Mouse (Mus musculus): Measurements from ENCODE around the gene Cacna1s. TPM values are rescaled to one million over a fixed set of nuclear protein-coding genes. Genes with fewer than 3 reads are reported as not detected.

Cacna1s gene
- total RNA-seq, 2 experiments from 2014 or later, result not detected

- no peak for ATAC-seq (replicated peaks; ENCODE audit: low FRiP score, low TSS enrichment, poor library complexity, severe bottlenecking)
Measured at GRCm38 (mm10) chr1:136103696-136104095, 51.1 kb downstream of the Cacna1s start.

- no peak for ATAC-seq (replicated peaks; ENCODE audit: low FRiP score, low TSS enrichment, poor library complexity, severe bottlenecking)
Measured at GRCm38 (mm10) chr1:136104741-136105140, 52.2 kb downstream of the Cacna1s start.

GRCm38 (mm10) chr1:136109464-136109863 lies 56.9 kb downstream of the Cacna1s start:
- ATAC-seq (replicated peaks; ENCODE audit: low FRiP score, low TSS enrichment, poor library complexity, severe bottlenecking), result no peak

- peak; percentile 54; the same call in 1 of the 2 replicates for ATAC-seq (replicated peaks; ENCODE audit: low FRiP score, low TSS enrichment, poor library complexity, severe bottlenecking)
Measured at GRCm38 (mm10) chr1:136116183-136116582, 63.6 kb downstream of the Cacna1s start.

DNA sequence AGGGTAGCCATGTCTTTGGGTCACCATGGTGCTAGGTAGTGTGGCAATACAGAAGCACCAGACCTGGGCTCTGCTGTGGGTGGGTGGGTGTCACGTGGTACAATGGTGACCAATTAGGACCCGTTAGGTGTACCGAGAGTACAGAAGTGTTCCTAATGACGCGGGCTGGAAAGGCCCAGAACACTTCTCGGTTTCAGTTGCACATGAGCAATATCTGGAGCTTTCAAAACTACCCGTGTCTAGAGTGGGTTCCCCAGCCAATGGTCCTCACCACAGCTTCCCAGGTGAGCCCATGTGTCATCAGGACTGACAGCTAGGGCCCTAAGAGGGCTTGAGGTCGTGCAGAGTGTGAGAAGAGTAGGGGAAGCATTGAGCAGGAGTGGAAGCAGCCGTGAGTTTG lies 64.5 kb downstream of the Cacna1s start:
- ATAC-seq (replicated peaks; ENCODE audit: low FRiP score, low TSS enrichment, poor library complexity, severe bottlenecking), result no peak

DNA sequence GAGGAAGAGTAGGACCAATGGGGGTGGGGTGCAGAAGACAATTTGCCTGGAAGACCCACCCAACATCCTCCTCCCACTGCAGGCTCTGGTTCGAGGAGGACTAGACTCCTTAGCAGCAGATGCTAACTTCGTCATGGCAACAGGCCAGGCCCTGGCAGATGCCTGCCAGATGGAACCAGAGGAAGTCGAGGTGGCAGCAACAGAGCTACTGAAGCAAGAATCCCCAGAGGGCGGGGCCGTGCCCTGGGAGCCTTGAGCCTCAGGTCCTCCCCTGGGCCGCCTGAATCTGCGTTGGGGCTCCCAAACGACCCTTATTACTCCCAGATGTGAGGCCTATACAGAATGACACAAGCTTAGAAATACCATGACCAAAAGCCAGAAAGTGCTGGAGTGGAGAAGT lies 66.3 kb downstream of the Cacna1s start:
- 0 out of 2 replicates have a peak, but pooled peaks have one; percentile 29 for ATAC-seq (replicated peaks; ENCODE audit: low FRiP score, low TSS enrichment, poor library complexity, severe bottlenecking)

DNA sequence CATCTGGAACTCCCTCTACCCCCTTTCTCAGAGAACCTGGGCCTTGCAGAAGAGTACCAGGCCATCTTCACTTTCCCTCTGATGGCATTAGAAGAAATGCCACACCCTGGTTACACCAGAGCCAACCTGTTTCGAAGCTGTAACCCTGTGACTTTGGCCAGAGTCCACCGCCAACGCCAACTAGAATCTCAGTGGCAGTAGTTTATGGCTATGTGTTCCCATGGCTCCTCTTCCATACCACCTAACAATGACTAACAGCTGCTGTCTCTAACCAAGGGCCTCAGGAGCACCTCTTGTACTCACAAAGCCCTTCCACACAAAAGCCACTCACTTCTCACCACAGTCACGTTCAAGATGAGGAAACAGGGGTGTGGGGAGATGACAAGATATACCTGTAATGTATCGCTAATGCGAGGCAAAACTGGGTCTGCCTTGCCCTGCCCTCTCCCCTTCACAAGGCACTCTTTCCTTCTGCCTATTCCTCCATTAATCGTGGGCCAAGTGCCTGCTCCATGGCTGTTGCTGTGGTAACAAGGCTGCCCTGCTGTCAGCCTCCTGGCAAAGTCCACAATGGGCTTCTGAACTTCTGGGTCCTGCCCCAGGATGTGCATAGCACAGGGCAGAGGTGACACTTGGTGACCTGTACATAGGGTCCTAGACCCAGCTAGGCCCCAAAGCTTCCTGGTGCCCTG lies 67.2 kb downstream of the Cacna1s start:
- no peak for ATAC-seq (replicated peaks; ENCODE audit: low FRiP score, low TSS enrichment, poor library complexity, severe bottlenecking)

GRCm38 (mm10) chr1:136120263-136120603 lies 67.7 kb downstream of the Cacna1s start:
- ATAC-seq (replicated peaks; ENCODE audit: low FRiP score, low TSS enrichment, poor library complexity, severe bottlenecking), result no peak

DNA sequence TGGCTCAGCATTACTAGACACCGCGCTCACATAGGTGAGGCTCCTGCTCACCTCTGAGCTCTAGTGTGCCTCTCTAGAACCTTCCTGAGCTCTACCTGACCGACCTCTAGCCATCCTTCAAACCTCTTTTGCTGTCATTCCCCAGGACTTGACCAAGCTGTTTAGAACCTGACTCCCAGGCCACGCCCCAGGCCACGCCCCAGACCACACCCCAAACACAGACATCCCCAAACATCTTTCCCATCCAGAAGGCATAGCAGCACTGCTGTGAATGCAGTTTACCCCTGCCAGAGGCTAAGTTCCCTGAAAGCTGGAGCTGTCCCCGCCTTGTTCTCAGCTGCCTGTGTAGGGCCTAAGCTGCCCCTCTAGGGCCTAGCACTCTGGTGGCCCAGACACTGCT lies 68.2 kb downstream of the Cacna1s start:
- ATAC-seq (replicated peaks; ENCODE audit: low FRiP score, low TSS enrichment, poor library complexity, severe bottlenecking), result peak; percentile 58; the same call in 1 of the 2 replicates

GRCm38 (mm10) chr1:136122030-136122429 lies 69.5 kb downstream of the Cacna1s start:
- ATAC-seq (replicated peaks; ENCODE audit: low FRiP score, low TSS enrichment, poor library complexity, severe bottlenecking), result no peak

GRCm38 (mm10) chr1:136126159-136126765 lies 73.7 kb downstream of the Cacna1s start:
- ATAC-seq (replicated peaks; ENCODE audit: low FRiP score, low TSS enrichment, poor library complexity, severe bottlenecking), result no peak

GRCm38 (mm10) chr1:136126895-136127294 lies 74.3 kb downstream of the Cacna1s start:
- ATAC-seq (replicated peaks; ENCODE audit: low FRiP score, low TSS enrichment, poor library complexity, severe bottlenecking), result no peak

DNA sequence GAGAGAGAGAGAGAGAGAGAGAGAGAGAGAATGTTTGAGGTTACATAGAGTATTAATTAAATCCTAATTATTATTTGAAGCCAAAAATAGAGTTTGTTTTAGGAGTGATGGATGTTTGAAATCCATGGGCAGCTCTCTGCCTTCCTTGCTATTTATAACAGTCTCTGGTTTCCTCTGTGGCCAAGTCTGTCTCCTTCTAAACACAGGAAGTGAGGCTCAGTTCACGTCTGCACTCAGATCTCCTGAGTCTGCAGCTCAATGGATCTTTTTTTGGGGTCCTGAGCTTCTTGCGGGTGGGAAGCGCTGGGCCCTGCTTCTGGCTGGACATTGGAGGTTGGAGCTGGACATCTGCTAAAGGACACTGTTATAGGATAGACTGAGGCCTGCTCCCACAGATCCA lies 75.3 kb downstream of the Cacna1s start:
- no peak for ATAC-seq (replicated peaks; ENCODE audit: low FRiP score, low TSS enrichment, poor library complexity, severe bottlenecking)

- no peak for ATAC-seq (replicated peaks; ENCODE audit: low FRiP score, low TSS enrichment, poor library complexity, severe bottlenecking)
Measured at GRCm38 (mm10) chr1:136128416-136128815, 75.9 kb downstream of the Cacna1s start.

DNA sequence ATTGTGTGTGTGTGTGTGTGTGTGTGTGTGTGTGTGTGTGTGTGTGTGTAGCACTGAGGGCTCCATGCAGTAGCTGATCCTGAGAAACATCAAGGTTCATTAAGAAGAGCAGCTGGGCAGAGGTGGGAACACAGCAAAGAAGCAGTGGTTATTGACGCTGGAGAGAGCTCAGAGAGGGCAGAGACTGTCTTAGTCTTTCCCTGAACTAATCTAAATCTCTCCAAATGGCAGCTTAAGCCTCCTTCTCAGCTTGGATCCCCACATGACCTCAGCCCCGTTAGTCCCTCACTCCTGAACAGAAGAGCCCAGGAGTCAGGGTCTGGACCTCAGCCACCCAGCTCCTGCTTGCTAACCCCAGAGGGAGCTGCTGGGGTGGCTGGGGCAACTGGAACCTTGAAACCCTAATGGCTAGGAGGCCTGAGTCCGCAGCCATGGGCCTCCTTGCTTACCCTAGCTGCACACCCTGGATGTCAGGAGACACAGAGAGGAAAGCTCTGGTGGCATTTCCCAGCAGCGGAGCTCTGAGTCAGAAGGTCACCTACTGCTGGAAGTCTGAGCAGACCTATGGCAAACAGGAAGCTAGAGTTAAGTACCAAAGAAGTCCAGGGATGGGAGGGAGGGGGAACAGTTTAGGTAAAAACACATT lies 76.5 kb downstream of the Cacna1s start:
- ATAC-seq (replicated peaks; ENCODE audit: low FRiP score, low TSS enrichment, poor library complexity, severe bottlenecking), result no peak

DNA sequence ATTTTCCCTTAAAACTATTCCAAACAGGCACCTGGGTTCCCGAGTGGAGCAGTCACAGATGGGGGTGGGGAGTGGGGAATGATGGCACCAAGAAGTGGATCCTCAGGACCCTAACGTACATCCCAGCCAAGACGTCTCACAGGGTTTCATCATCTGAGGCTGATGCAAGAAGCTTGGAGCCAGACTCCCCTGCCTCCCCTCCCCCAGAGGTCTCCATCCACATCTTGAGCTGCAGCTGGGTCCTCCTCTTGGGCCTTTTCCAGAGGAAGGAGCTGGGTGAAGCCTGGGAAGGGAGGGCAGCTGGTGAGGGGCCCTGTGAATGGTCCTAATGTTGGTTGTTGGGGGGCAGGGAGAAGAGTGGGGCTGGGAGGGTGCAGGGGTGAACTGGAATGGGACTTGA lies 77.6 kb downstream of the Cacna1s start:
- no peak for ATAC-seq (replicated peaks; ENCODE audit: low FRiP score, low TSS enrichment, poor library complexity, severe bottlenecking)

- peak; percentile 79 for ATAC-seq (replicated peaks; ENCODE audit: low FRiP score, low TSS enrichment, poor library complexity, severe bottlenecking)
Measured at GRCm38 (mm10) chr1:136130951-136131558, 78.5 kb downstream of the Cacna1s start, which contains the start of gene Kif21b. TSS of gene Kif21b (plus strand) at chr1:136131389.

- ATAC-seq (replicated peaks; ENCODE audit: low FRiP score, low TSS enrichment, poor library complexity, severe bottlenecking), result no peak
Measured at GRCm38 (mm10) chr1:136131603-136132291, 79.2 kb downstream of the Cacna1s start.

GRCm38 (mm10) chr1:136132386-136133201 lies 80.0 kb downstream of the Cacna1s start:
- ATAC-seq (replicated peaks; ENCODE audit: low FRiP score, low TSS enrichment, poor library complexity, severe bottlenecking), result no peak
